Mouse (Mus musculus) liver, postnatal 0 days (tissue): Measurements from ENCODE around the gene Cfd. TPM values are rescaled to one million over a fixed set of nuclear protein-coding genes. Genes with fewer than 3 reads are reported as not detected.
"Not testable (repeated sequence)": the region's sequence is repeated elsewhere in the genome, so short reads cannot be mapped to it uniquely, and the experiment has no call there.

ENCODE experiments used
- ATAC-seq: fragments of 200-750 bp; cut with Nextera tagmentation; 2 replicates; pipeline ENCODE4 v1.8.0; 2017; ENCODE audit warnings: mild to moderate bottlenecking, moderate library complexity
- DNase-seq: peaks from one replicate; pipeline ENCODE4 v3.0.0-alpha.2; 2016
- H3K27ac ChIP-seq: fragments of 300-500 bp; sonication (generic); 2 replicates; pipeline ENCODE4 v1.5.1; 2014; ENCODE audit warnings: antibody characterized with exemption, moderate library complexity, mild to moderate bottlenecking, low read depth
- H3K27me3 ChIP-seq: fragments of 300-500 bp; sonication (generic); 2 replicates; pipeline ENCODE4 v1.6.1; 2014; ENCODE audit warnings: low read length, control low read depth, mixed read lengths; ENCODE audit not compliant: insufficient read depth
- H3K36me3 ChIP-seq: fragments of 300-500 bp; sonication (generic); replicated peaks from 2 replicates; pipeline ENCODE4 v1.6.1; 2014; ENCODE audit warnings: mild to moderate bottlenecking, control low read depth, low read length, moderate library complexity, mixed read lengths; ENCODE audit not compliant: insufficient read depth
- H3K4me1 ChIP-seq: fragments of 300-500 bp; sonication (generic); 2 replicates; pipeline ENCODE4 v1.6.1; 2014; ENCODE audit warnings: antibody characterized with exemption, mild to moderate bottlenecking, control low read depth; ENCODE audit not compliant: insufficient read depth
- H3K4me2 ChIP-seq: fragments of 300-500 bp; sonication (generic); 2 replicates; pipeline ENCODE4 v1.6.1; 2014; ENCODE audit warnings: low read depth, mild to moderate bottlenecking, low read length, moderate library complexity, mixed read lengths
- H3K4me3 ChIP-seq: fragments of 300-500 bp; sonication (generic); 2 replicates; pipeline ENCODE4 v1.5.1; 2014; ENCODE audit warnings: low read depth, low read length
- H3K9ac ChIP-seq: fragments of 300-500 bp; sonication (generic); replicated peaks from 2 replicates; pipeline ENCODE4 v1.6.1; 2014; ENCODE audit warnings: mild to moderate bottlenecking, moderate library complexity
- H3K9me3 ChIP-seq: fragments of 300-500 bp; sonication (generic); 2 replicates; pipeline ENCODE4 v1.6.1; 2016; ENCODE audit warnings: mild to moderate bottlenecking, control low read depth, low read length, mixed read lengths
- CTCF ChIP-seq: sonication (generic); IDR thresholded peaks from 2 replicates; pipeline ENCODE4 v1.5.1; 2016; ENCODE audit warnings: antibody characterized with exemption, low read depth
- EP300 ChIP-seq: IDR thresholded peaks from 2 replicates; pipeline ENCODE4 v1.6.1; 2016; ENCODE audit warnings: antibody characterized with exemption, low read depth, mild to moderate bottlenecking
- WGBS: fragments of 180-500 bp; shearing (Covaris S2); extraction: QIAGEN DNeasy Blood & Tissue Kit; methylation state at CpG from one replicate; pipeline ENCODE4 v1.1.7; 2014; ENCODE audit not compliant: insufficient replicate concordance; 5-methylcytosine and 5-hydroxymethylcytosine counted together
- polyA plus RNA-seq: library from polyadenylated mRNA; unstranded; fragments of >200 nt; fragmentation: Nextera tagmentation; extraction: Ambion mirVana; gene quantifications from 2 replicates; pipeline ENCODE4 v1.2.1, GENCODE M21; 2015

The Cfd gene
- polyA plus RNA-seq, 1 experiment from 2014 or later: not detected

- peak; percentile 81 for DNase-seq
- H3K9ac ChIP-seq: peak overlapping the region; percentile 23; the same call in 1 of the 2 replicates
Measured at GRCm38 (mm10) chr10:79880721-79881120, 9.9 kb upstream of the Cfd start.

DNA sequence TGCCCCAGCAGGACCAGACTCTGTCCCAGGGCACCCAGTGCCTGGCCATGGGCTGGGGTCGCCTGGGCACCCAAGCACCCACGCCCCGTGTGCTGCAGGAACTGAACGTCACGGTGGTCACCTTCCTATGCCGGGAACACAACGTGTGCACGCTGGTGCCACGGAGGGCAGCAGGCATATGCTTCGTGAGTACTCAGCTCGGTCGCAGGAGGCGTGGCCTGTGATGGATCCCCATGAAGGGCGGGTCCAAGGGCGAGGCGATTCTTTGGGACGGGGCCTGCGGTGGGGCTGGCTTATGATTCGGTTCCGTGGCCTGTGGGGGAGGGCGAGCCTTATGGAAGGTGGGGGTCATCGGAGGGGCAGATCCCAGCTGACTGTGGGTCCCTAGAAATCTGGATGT lies 8.7 kb upstream of the Cfd start:
- no peak for ATAC-seq
- WGBS: 7% methylated on average over 22 of the region's 22 CpGs

More at GRCm38 (mm10) chr10:79880721-79881120, 9.9 kb upstream of the Cfd start:
- peak overlapping the region; percentile 47 for H3K4me2 ChIP-seq
- peak; percentile 38 for ATAC-seq
- 12% methylated on average over 9 of the region's 9 CpGs for WGBS
- H3K4me3 ChIP-seq: peak overlapping the region; percentile 23
- 0 out of 2 replicates have a peak, but pooled peaks cover 8% of the 10 kb centered on the region for H3K27me3 ChIP-seq
- peaks cover 69% of the 10 kb centered on the region for H3K4me1 ChIP-seq
- no peaks in the 10 kb centered on the region for H3K9me3 ChIP-seq
- H3K27ac ChIP-seq: no peak overlapping the region
- no peaks in the 10 kb centered on the region for H3K36me3 ChIP-seq
- no peak for TF ChIP-seq CTCF
- no peak for TF ChIP-seq EP300

GRCm38 (mm10) chr10:79883297-79884084 lies 7.2 kb upstream of the Cfd start:
- TF ChIP-seq EP300 (no peak), CTCF (peak; percentile 87)
- H3K4me3 ChIP-seq: no peak overlapping the region
- H3K9ac ChIP-seq: no peak overlapping the region
- H3K4me1 ChIP-seq: peaks cover 53% of the 10 kb centered on the region
- WGBS: 15% methylated on average over 22 of the region's 22 CpGs
- 0 out of 2 replicates have a peak, but pooled peaks cover 8% of the 10 kb centered on the region for H3K27me3 ChIP-seq
- H3K27ac ChIP-seq: peak overlapping the region; percentile 48; the same call in 1 of the 2 replicates
- DNase-seq: peak; percentile 86
- peak; percentile 34 for ATAC-seq
- no peaks in the 10 kb centered on the region for H3K36me3 ChIP-seq
- no peaks in the 10 kb centered on the region for H3K9me3 ChIP-seq
- peak overlapping the region; percentile 48 for H3K4me2 ChIP-seq

More for the DNA sequence above, 8.7 kb upstream of the Cfd start:
- no peak for TF ChIP-seq CTCF
- TF ChIP-seq EP300: no peak
- no peak overlapping the region for H3K9ac ChIP-seq
- H3K27ac ChIP-seq: 0 out of 2 replicates have a peak overlapping the region, but pooled peaks have one; percentile 2
- 0 out of 2 replicates have a peak, but pooled peaks cover 8% of the 10 kb centered on the region for H3K27me3 ChIP-seq
- peak overlapping the region; percentile 15 for H3K4me3 ChIP-seq
- H3K36me3 ChIP-seq: no peaks in the 10 kb centered on the region
- H3K4me1 ChIP-seq: peaks cover 66% of the 10 kb centered on the region
- DNase-seq: peak; percentile 66
- no peaks in the 10 kb centered on the region for H3K9me3 ChIP-seq
- H3K4me2 ChIP-seq: peak overlapping the region; percentile 47

DNA sequence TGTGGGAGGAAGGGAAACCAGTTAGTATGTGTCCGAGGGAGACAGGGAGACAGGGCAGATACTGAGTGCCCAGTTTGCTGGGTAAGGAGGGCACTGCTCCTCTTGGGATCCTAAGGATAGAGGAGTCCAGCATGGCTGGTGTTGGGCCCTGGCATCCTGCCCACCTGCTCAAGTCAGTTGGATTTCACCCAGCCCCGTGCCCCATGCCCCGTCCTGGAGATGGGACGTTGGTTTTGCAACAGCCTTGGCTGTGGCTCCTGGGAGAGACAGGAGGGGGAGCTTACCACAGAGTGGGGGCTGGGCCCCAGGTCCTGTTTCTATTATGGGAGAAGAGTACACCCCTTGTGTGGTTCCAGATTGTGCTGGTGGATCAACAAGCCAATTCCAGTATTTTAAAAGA lies 6.2 kb upstream of the Cfd start:
- Histone ChIP-seq H3K27me3 (0 out of 2 replicates have a peak, but pooled peaks cover 8% of the 10 kb centered on the region), H3K27ac (peak overlapping the region; percentile 48; the same call in 1 of the 2 replicates), H3K4me2 (no peak overlapping the region), H3K36me3 (no peaks in the 10 kb centered on the region), H3K9me3 (no peaks in the 10 kb centered on the region), H3K9ac (no peak overlapping the region), H3K4me3 (no peak overlapping the region), H3K4me1 (peaks cover 47% of the 10 kb centered on the region)
- peak; percentile 22; the same call in 1 of the 2 replicates for ATAC-seq
- TF ChIP-seq CTCF: no peak
- TF ChIP-seq EP300: no peak
- 13% methylated on average over 4 of the region's 4 CpGs for WGBS
- peak; percentile 66 for DNase-seq

DNA sequence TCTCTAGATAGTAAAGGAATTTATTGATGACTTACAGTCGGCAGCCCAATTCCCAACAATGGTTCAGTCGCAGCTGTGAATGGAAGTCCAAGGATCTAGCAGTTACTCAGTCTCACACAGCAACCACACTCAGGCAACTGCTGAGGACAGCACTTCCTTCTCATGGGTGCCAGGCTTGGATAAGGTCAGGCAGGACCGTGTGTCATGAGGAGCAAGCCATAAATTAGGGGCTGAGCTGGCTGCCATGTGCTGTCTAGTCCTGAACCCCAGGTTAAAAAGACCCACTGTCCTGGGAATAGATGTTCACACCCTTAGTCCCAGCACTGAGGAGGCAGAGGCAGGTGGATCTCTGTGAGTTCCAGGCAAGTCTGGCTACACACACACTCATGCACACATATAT lies 5.7 kb upstream of the Cfd start:
- not testable (repeated sequence) for H3K4me3 ChIP-seq, ATAC-seq, H3K4me2 ChIP-seq, H3K27ac ChIP-seq, DNase-seq, H3K27me3 ChIP-seq, H3K9ac ChIP-seq, H3K9me3 ChIP-seq, H3K36me3 ChIP-seq
- H3K4me1 ChIP-seq: peaks cover 43% of the 10 kb centered on the region
- 23% methylated on average over 2 of the region's 3 CpGs for WGBS

DNA sequence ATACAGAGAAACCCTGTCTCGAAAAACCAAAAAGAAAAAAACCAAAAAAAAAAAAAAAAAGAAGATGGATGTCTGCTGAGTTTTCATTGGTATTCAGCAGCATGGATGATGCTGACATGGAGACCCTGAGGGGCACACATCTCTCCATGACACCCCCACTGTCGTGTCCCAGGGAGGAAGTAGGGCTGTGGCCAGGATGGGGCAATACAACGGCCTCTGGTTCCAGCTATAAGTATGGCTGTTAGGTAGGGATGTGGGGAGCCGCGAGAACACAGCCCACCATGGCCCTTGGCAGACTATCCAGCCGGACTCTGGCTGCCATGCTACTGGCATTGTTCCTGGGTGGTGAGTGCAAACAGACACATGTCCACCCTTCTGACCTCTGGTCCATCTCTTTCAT lies 4.6 kb upstream of the Cfd start, which contains the start of gene Elane:
TSS of gene Elane (plus strand) at position 194 of the 400 bp plus-strand sequence.
- Histone ChIP-seq H3K4me3 (no peak within 1 kb of the TSS), H3K27ac (no peak within 1 kb of the TSS), H3K4me1 (peaks cover 33% of the 10 kb centered on the region), H3K36me3 (no peaks in the 10 kb centered on the region), H3K27me3 (0 out of 2 replicates have a peak, but pooled peaks cover 8% of the 10 kb centered on the region), H3K9ac (no peak within 1 kb of the TSS), H3K9me3 (no peaks in the 10 kb centered on the region), H3K4me2 (no peak within 1 kb of the TSS; the same call in 1 of the 2 replicates)
- ATAC-seq (no peak), DNase-seq (no peak)
- no peak for TF ChIP-seq EP300
- TF ChIP-seq CTCF: no peak
- WGBS: 50% methylated on average over 6 of the region's 6 CpGs
